Mouse (Mus musculus) intestine, embryonic 16.5 days (tissue): ENCODE measurements around the gene Hpn. TPM values are rescaled to one million over a fixed set of nuclear protein-coding genes. Genes with fewer than 3 reads are reported as not detected.

ENCODE experiments used
- ATAC-seq: fragments of 200-750 bp; cut with Nextera tagmentation; 2 replicates; pipeline ENCODE4 v1.8.0; 2017; ENCODE audit warnings: moderate TSS enrichment, moderate library complexity
- H3K27ac ChIP-seq: fragments of 300-500 bp; sonication (generic); 2 replicates; pipeline ENCODE4 v1.5.1; 2014; ENCODE audit warnings: mild to moderate bottlenecking, low read length
- H3K27me3 ChIP-seq: fragments of 300-500 bp; sonication (generic); replicated peaks from 2 replicates; pipeline ENCODE4 v1.6.1; 2014; ENCODE audit warnings: low read length, control low read depth, mixed read lengths; ENCODE audit not compliant: control insufficient read depth, insufficient read depth
- H3K36me3 ChIP-seq: fragments of 300-500 bp; sonication (generic); 2 replicates; pipeline ENCODE4 v1.6.1; 2014; ENCODE audit warnings: low read length, control low read depth; ENCODE audit not compliant: control insufficient read depth, insufficient read depth
- H3K4me1 ChIP-seq: fragments of 300-500 bp; sonication (generic); 2 replicates; pipeline ENCODE4 v1.6.1; 2014; ENCODE audit warnings: low read length, control low read depth, mixed read lengths; ENCODE audit not compliant: control insufficient read depth, insufficient read depth
- H3K4me2 ChIP-seq: fragments of 300-500 bp; sonication (generic); 2 replicates; pipeline ENCODE4 v1.6.1; 2014; ENCODE audit warnings: low read depth, low read length, control low read depth
- H3K4me3 ChIP-seq: fragments of 300-500 bp; sonication (generic); 2 replicates; pipeline ENCODE4 v1.5.1; 2014; ENCODE audit warnings: mild to moderate bottlenecking, low read length
- H3K9ac ChIP-seq: fragments of 300-500 bp; sonication (generic); 2 replicates; pipeline ENCODE4 v1.6.1; 2014; ENCODE audit warnings: low read depth, low read length
- H3K9me3 ChIP-seq: fragments of 300-500 bp; sonication (generic); 2 replicates; pipeline ENCODE4 v1.6.1; 2016; ENCODE audit warnings: low read length, control low read depth; ENCODE audit not compliant: control insufficient read depth
- WGBS: fragments of 180-500 bp; shearing (Covaris S2); extraction: QIAGEN DNeasy Blood & Tissue Kit; methylation state at CpG from one replicate; pipeline ENCODE4 v1.1.7; 2014; 5-methylcytosine and 5-hydroxymethylcytosine counted together
- polyA plus RNA-seq: library from polyadenylated mRNA; unstranded; fragments of >200 nt; fragmentation: Nextera tagmentation; extraction: Ambion mirVana; gene quantifications from 2 replicates; pipeline ENCODE4 v1.2.1, GENCODE M21; 2015

The Hpn gene
- polyA plus RNA-seq, 1 experiment from 2014 or later, result 66.4 TPM

- no peak overlapping the region for H3K9ac ChIP-seq
- 89% methylated on average over 6 of the region's 6 CpGs for WGBS
- H3K4me1 ChIP-seq, result peaks cover 21% of the 10 kb centered on the region
- no peak overlapping the region for H3K4me3 ChIP-seq
- no peaks in the 10 kb centered on the region for H3K27me3 ChIP-seq
- H3K4me2 ChIP-seq, result no peak overlapping the region
- no peak overlapping the region for H3K27ac ChIP-seq
- H3K9me3 ChIP-seq, result no peaks in the 10 kb centered on the region
- H3K36me3 ChIP-seq, result no peaks in the 10 kb centered on the region
- ATAC-seq, result no peak
Observed at GRCm38 (mm10) chr7:31153536-31154320, 38.6 kb upstream of the Hpn start.

GRCm38 (mm10) chr7:31151301-31152241, 36.5 kb upstream of the Hpn start:
- Histone ChIP-seq H3K27me3 (no peaks in the 10 kb centered on the region), H3K4me2 (peak overlapping the region; percentile 71), H3K4me3 (peak overlapping the region; percentile 84), H3K9me3 (no peaks in the 10 kb centered on the region), H3K4me1 (peaks cover 34% of the 10 kb centered on the region), H3K9ac (peak overlapping the region; percentile 92), H3K27ac (peak overlapping the region; percentile 94), H3K36me3 (no peaks in the 10 kb centered on the region)
- 17% methylated on average over 23 of the region's 23 CpGs for WGBS
- peak; percentile 54 for ATAC-seq

- peak overlapping the region; percentile 92 for H3K9ac ChIP-seq
- H3K4me3 ChIP-seq, result peak overlapping the region; percentile 84
- under 1% methylated on average over 63 of the region's 63 CpGs for WGBS
- no peaks in the 10 kb centered on the region for H3K9me3 ChIP-seq
- peak overlapping the region; percentile 71 for H3K4me2 ChIP-seq
- no peaks in the 10 kb centered on the region for H3K27me3 ChIP-seq
- ATAC-seq, result peak; percentile 87
- peak overlapping the region; percentile 94 for H3K27ac ChIP-seq
- peaks cover 40% of the 10 kb centered on the region for H3K4me1 ChIP-seq
- H3K36me3 ChIP-seq, result no peaks in the 10 kb centered on the region
Observed at GRCm38 (mm10) chr7:31150566-31151300, 35.6 kb upstream of the Hpn start.

- Histone ChIP-seq H3K27me3 (no peaks in the 10 kb centered on the region), H3K4me1 (peaks cover 38% of the 10 kb centered on the region), H3K36me3 (no peaks in the 10 kb centered on the region), H3K4me2 (peak overlapping the region; percentile 71), H3K9ac (peak overlapping the region; percentile 92), H3K4me3 (peak overlapping the region; percentile 84), H3K27ac (peak overlapping the region; percentile 94), H3K9me3 (no peaks in the 10 kb centered on the region)
- no peak for ATAC-seq
- WGBS, result 11% methylated on average over 20 of the region's 20 CpGs
Observed at GRCm38 (mm10) chr7:31149751-31150565, 34.9 kb upstream of the Hpn start.

GRCm38 (mm10) chr7:31149271-31149670, 34.2 kb upstream of the Hpn start:
- H3K4me1 ChIP-seq, result peaks cover 38% of the 10 kb centered on the region
- H3K27me3 ChIP-seq, result no peaks in the 10 kb centered on the region
- peak overlapping the region; percentile 92 for H3K9ac ChIP-seq
- peak overlapping the region; percentile 71 for H3K4me2 ChIP-seq
- no peaks in the 10 kb centered on the region for H3K9me3 ChIP-seq
- 28% methylated on average over 9 of the region's 9 CpGs for WGBS
- ATAC-seq, result no peak
- peak overlapping the region; percentile 84 for H3K4me3 ChIP-seq
- peak overlapping the region; percentile 94; the same call in 1 of the 2 replicates for H3K27ac ChIP-seq
- no peaks in the 10 kb centered on the region for H3K36me3 ChIP-seq

- Histone ChIP-seq H3K36me3 (no peaks in the 10 kb centered on the region), H3K4me1 (peaks cover 38% of the 10 kb centered on the region), H3K9ac (peak overlapping the region; percentile 92), H3K9me3 (no peaks in the 10 kb centered on the region), H3K27me3 (no peaks in the 10 kb centered on the region), H3K4me2 (peak overlapping the region; percentile 71), H3K4me3 (peak overlapping the region; percentile 84), H3K27ac (peak overlapping the region; percentile 67)
- no peak for ATAC-seq
- whole genome bisulfite sequencing, result 18% methylated on average over 9 of the region's 9 CpGs
Observed at GRCm38 (mm10) chr7:31148756-31149155, 33.7 kb upstream of the Hpn start.

GRCm38 (mm10) chr7:31148086-31148485, 33.0 kb upstream of the Hpn start:
- no peak overlapping the region for H3K27ac ChIP-seq
- 63% methylated on average over 3 of the region's 3 CpGs for WGBS
- no peaks in the 10 kb centered on the region for H3K36me3 ChIP-seq
- peak overlapping the region; percentile 92 for H3K9ac ChIP-seq
- ATAC-seq, result no peak
- peaks cover 38% of the 10 kb centered on the region for H3K4me1 ChIP-seq
- H3K4me2 ChIP-seq, result peak overlapping the region; percentile 71
- no peaks in the 10 kb centered on the region for H3K9me3 ChIP-seq
- no peak overlapping the region for H3K4me3 ChIP-seq
- H3K27me3 ChIP-seq, result no peaks in the 10 kb centered on the region

- Histone ChIP-seq H3K27ac (no peak overlapping the region), H3K9me3 (no peaks in the 10 kb centered on the region), H3K4me1 (peaks cover 28% of the 10 kb centered on the region), H3K4me3 (no peak overlapping the region), H3K36me3 (peaks cover 16% of the 10 kb centered on the region), H3K9ac (no peak overlapping the region), H3K4me2 (no peak overlapping the region), H3K27me3 (no peaks in the 10 kb centered on the region)
- WGBS, result 24% methylated on average over 12 of the region's 12 CpGs
- peak; percentile 89 for ATAC-seq
Observed at GRCm38 (mm10) chr7:31145596-31146160, 30.6 kb upstream of the Hpn start.
